10 mouse cellular contexts compared by ENCODE assay signal in genomic region chr5:143165508-143166070, GRCm38 (mm10). TPM values are rescaled to one million over a fixed set of nuclear protein-coding genes. Genes with fewer than 3 reads are reported as not detected.
DNase-seq lines count a peak whose midpoint lies in the region; ATAC-seq and TF ChIP-seq lines count a peak whose summit lies in the region.
"Had no signal": no experiment of that assay in that cellular context is flagged by ENCODE, and none has a peak within 500 bp of the region (broad histone marks: within the 10 kb centered on the region; RNA-seq: fewer than 3 reads in every experiment).

No protein-coding gene starts in this region.

- no peak overlapping the region for H3K27ac ChIP-seq in heart, embryonic 15.5 days
- no peak overlapping the region for H3K27ac ChIP-seq in liver, embryonic 14.5 days
- H3K27ac ChIP-seq: midbrain, embryonic 12.5 days had no signal

- H3K4me3 ChIP-seq in heart, embryonic 15.5 days = no peak overlapping the region
- H3K4me3 ChIP-seq in liver, embryonic 14.5 days (ENCODE audit: insufficient read depth in 1 of 2, low read depth in 2 of 2, low read length in 2 of 2) = no peak overlapping the region
- H3K4me3 ChIP-seq: midbrain, embryonic 12.5 days had no signal

- 16% methylated on average over 18 of the region's 18 CpGs for WGBS in heart, embryonic 15.5 days
- WGBS in liver, embryonic 14.5 days (ENCODE audit: insufficient replicate concordance) = 15% methylated on average over 18 of the region's 18 CpGs

- no peak for ATAC-seq in heart, embryonic 15.5 days (replicated peaks; ENCODE audit: insufficient number of reproducible peaks, insufficient read depth, low FRiP score, low read depth)
- ATAC-seq in granulocyte monocyte progenitor cell, adult 5-6 weeks (replicated peaks; ENCODE audit: poor library complexity, severe bottlenecking) = peak; percentile 89
- 0 out of 2 replicates have a peak, but pooled peaks have one; percentile 48 for ATAC-seq in liver, embryonic 14.5 days (ENCODE audit: insufficient read depth)
- ATAC-seq: Patski had no signal

- H3K27me3 ChIP-seq in heart, embryonic 15.5 days = 0 out of 2 replicates have a peak, but pooled peaks cover 2% of the 10 kb centered on the region
- no peaks in the 10 kb centered on the region for H3K27me3 ChIP-seq in liver, embryonic 14.5 days (ENCODE audit: control insufficient read depth, insufficient read depth, low read length)
- no peaks in the 10 kb centered on the region for H3K27me3 ChIP-seq in splenic B cell, adult 2 months (ENCODE audit: control insufficient read depth, insufficient read depth, low read length, poor library complexity, severe bottlenecking)
- H3K27me3 ChIP-seq: midbrain, embryonic 12.5 days; Patski had no signal

- no peaks in the 10 kb centered on the region for H3K9me3 ChIP-seq in heart, embryonic 15.5 days (replicated peaks)
- H3K9me3 ChIP-seq in liver, embryonic 14.5 days (ENCODE audit: control insufficient read depth, low read length) = no peaks in the 10 kb centered on the region
- H3K9me3 ChIP-seq: midbrain, embryonic 12.5 days had no signal

- no peak overlapping the region for H3K9ac ChIP-seq in heart, embryonic 15.5 days
- H3K9ac ChIP-seq in liver, embryonic 14.5 days (replicated peaks) = no peak overlapping the region
- H3K9ac ChIP-seq: midbrain, embryonic 12.5 days had no signal

- H3K4me1 ChIP-seq in heart, embryonic 15.5 days (replicated peaks) = peaks cover 4% of the 10 kb centered on the region; the same call in 1 of the 2 replicates
- 0 out of 4 replicates have a peak, but pooled peaks cover 0 to 3% of the 10 kb centered on the region in 2 experiments for H3K4me1 ChIP-seq in liver, embryonic 14.5 days (replicated peaks; ENCODE audit: control insufficient read depth in 2 of 2, insufficient read depth in 2 of 2, low read length in 1 of 2)
- H3K4me1 ChIP-seq: midbrain, embryonic 12.5 days had no signal

- peak overlapping the region; percentile 34 for H3K4me2 ChIP-seq in heart, embryonic 15.5 days
- peak overlapping the region; percentile 26 for H3K4me2 ChIP-seq in liver, embryonic 14.5 days (ENCODE audit: low read depth)
- H3K4me2 ChIP-seq: midbrain, embryonic 12.5 days had no signal

- TF ChIP-seq EP300 in liver, embryonic 14.5 days (IDR thresholded peaks at IDR 0.05; ENCODE audit: low read depth) = no peak

- TF ChIP-seq CTCF in liver, embryonic 14.5 days (IDR thresholded peaks at IDR 0.05; ENCODE audit: low read depth) = no peak

- H3K36me3 ChIP-seq in heart, embryonic 15.5 days = no peaks in the 10 kb centered on the region
- no peaks in the 10 kb centered on the region for H3K36me3 ChIP-seq in liver, embryonic 14.5 days (replicated peaks; ENCODE audit: control insufficient read depth, insufficient read depth, low read depth)
- no peaks in the 10 kb centered on the region for H3K36me3 ChIP-seq in splenic B cell, adult 2 months (ENCODE audit: control insufficient read depth, insufficient read depth, low read length, poor library complexity, severe bottlenecking)
- H3K36me3 ChIP-seq: midbrain, embryonic 12.5 days had no signal

- no peak for DNase-seq in heart, postnatal 10 days
- DNase-seq in liver, embryonic 14.5 days (ENCODE audit: low read depth in 3 of 3, low spot score in 3 of 3) = peak in 1 of 3 experiments; percentile 35
- peak; percentile 60 for DNase-seq in splenic B cell, adult 2 months (ENCODE audit: low read depth, low spot score)
- DNase-seq in left cerebral cortex, postnatal 36 days (ENCODE audit: low spot score in 2 of 2) = no peak
- DNase-seq in cerebellum, adult 9-10 months = no peak
- no peak for DNase-seq in thymus, postnatal 4 days

- intact Hi-C loops in heart, postnatal 10 days (cut with DNase I) = no loop called here
- intact Hi-C loops in left cerebral cortex, postnatal 36 days (cut with DNase I) = no loop called here

RNA-seq across cellular contexts. Expression of gene Rbak, which starts 15.0 kb away (rescaled TPM):
- 6.8 and 9.3 TPM in 2 replicates for polyA plus RNA-seq in heart, embryonic 15.5 days (2015; fragmentation: Nextera tagmentation; extraction: Ambion mirVana)
- 1 to 10 TPM; 8.4 to 9.4 TPM for total RNA-seq in heart, postnatal 10 days (2021)
- total RNA-seq in granulocyte monocyte progenitor cell, adult 5-6 weeks (2014; fragmentation: Nextera tagmentation) = 7.9 and 10.9 TPM in 2 replicates
- 10.3 and 14.3 TPM in 2 replicates for total RNA-seq in granulocyte monocyte progenitor cell, adult 5-6 weeks (2017)
- 0.97 and 1.8 TPM in 2 replicates for polyA plus RNA-seq in liver, embryonic 14.5 days (2012; rRNA removed)
- 0.62 and 1.1 TPM in 2 replicates for polyA plus RNA-seq in liver, embryonic 14.5 days (2014; fragmentation: Nextera tagmentation; extraction: Ambion mirVana)
- 10 to 100 TPM; 13.3 to 13.8 TPM for total RNA-seq in left cerebral cortex, postnatal 36 days (2021)

RNA-seq across cellular contexts. Expression of gene Spdye4b, which starts 15.2 kb away (rescaled TPM):
- not detected in 2 replicates for polyA plus RNA-seq in heart, embryonic 15.5 days (2015; fragmentation: Nextera tagmentation; extraction: Ambion mirVana)
- total RNA-seq in heart, postnatal 10 days (2021) = not detected
- total RNA-seq in granulocyte monocyte progenitor cell, adult 5-6 weeks (2014; fragmentation: Nextera tagmentation) = not detected in 2 replicates
- total RNA-seq in granulocyte monocyte progenitor cell, adult 5-6 weeks (2017) = not detected in 2 replicates
- not detected in 2 replicates for polyA plus RNA-seq in liver, embryonic 14.5 days (2012; rRNA removed)
- polyA plus RNA-seq in liver, embryonic 14.5 days (2014; fragmentation: Nextera tagmentation; extraction: Ambion mirVana) = not detected in 2 replicates
- not detected for total RNA-seq in left cerebral cortex, postnatal 36 days (2021)
- polyA plus RNA-seq: midbrain, embryonic 12.5 days; Patski had no signal

RNA-seq across cellular contexts. Expression of gene Olfr718-ps1, which starts 18.2 kb away (rescaled TPM):
- polyA plus RNA-seq in heart, embryonic 15.5 days (2015; fragmentation: Nextera tagmentation; extraction: Ambion mirVana) = not detected in 2 replicates
- under 1 TPM in 1 of 2 experiments, not detected in 1; 0.05 TPM for total RNA-seq in heart, postnatal 10 days (2021)
- 0.19 TPM in 1 of 2 replicates, not detected in the other for total RNA-seq in granulocyte monocyte progenitor cell, adult 5-6 weeks (2014; fragmentation: Nextera tagmentation)
- total RNA-seq in granulocyte monocyte progenitor cell, adult 5-6 weeks (2017) = not detected in 2 replicates
- polyA plus RNA-seq in liver, embryonic 14.5 days (2012; rRNA removed) = not detected in 2 replicates
- polyA plus RNA-seq in liver, embryonic 14.5 days (2014; fragmentation: Nextera tagmentation; extraction: Ambion mirVana) = not detected in 2 replicates
- total RNA-seq in left cerebral cortex, postnatal 36 days (2021) = under 1 TPM in 1 of 2 experiments, not detected in 1; 0.18 TPM
- polyA plus RNA-seq: midbrain, embryonic 12.5 days had no signal

RNA-seq across cellular contexts. Expression of gene Rnf216, which starts 52.8 kb away (rescaled TPM):
- polyA plus RNA-seq in heart, embryonic 15.5 days (2015; fragmentation: Nextera tagmentation; extraction: Ambion mirVana) = 23.9 and 27.5 TPM in 2 replicates
- 10 to 100 TPM; 33.4 to 33.5 TPM for total RNA-seq in heart, postnatal 10 days (2021)
- total RNA-seq in granulocyte monocyte progenitor cell, adult 5-6 weeks (2014; fragmentation: Nextera tagmentation) = 41.1 and 42.5 TPM in 2 replicates
- 33.1 and 37.3 TPM in 2 replicates for total RNA-seq in granulocyte monocyte progenitor cell, adult 5-6 weeks (2017)
- polyA plus RNA-seq in liver, embryonic 14.5 days (2012; rRNA removed) = 8.7 and 9.7 TPM in 2 replicates
- 10.8 and 12.3 TPM in 2 replicates for polyA plus RNA-seq in liver, embryonic 14.5 days (2014; fragmentation: Nextera tagmentation; extraction: Ambion mirVana)
- total RNA-seq in left cerebral cortex, postnatal 36 days (2021) = 10 to 100 TPM; 37.4 to 45.4 TPM
